Mouse (Mus musculus) T-helper 17 cell (primary cell): ENCODE results near the gene Prl8a1.

Experiments
- in situ Hi-C, 2 experiments: fragments of 300-600 bp; cut with MboI, MseI; formaldehyde crosslinking; loops; 1 replicate in 1 of 2; 2 replicates in 1 of 2; pipeline ENCODE4 v1.15.1; 2025; ENCODE audit warnings: high pct_unique_total_duplicates in 2 of 2

Prl8a1 gene

GRCm38 (mm10) chr13:27582071-27582470 is at the start of gene Prl8a1:
TSS of gene Prl8a1 (minus strand) at chr13:27582171.
- in situ Hi-C loops = no loop called here

GRCm38 (mm10) chr13:27610482-27610881 is 28.5 kb upstream of the Prl8a1 start, which contains the start of gene Prl7b1:
TSS of gene Prl7b1 (minus strand) at chr13:27610582.
- in situ Hi-C loops = loop anchor here in 1 of 2 experiments (10.0 kb wide), 1 partner anchor 854 kb away; no protein-coding TSS in a partner anchor

GRCm38 (mm10) chr13:27564506-27564905 is 17.5 kb downstream of the Prl8a1 start, which contains the start of gene Prl8a9:
TSS of gene Prl8a9 (minus strand) at chr13:27564606.
- in situ Hi-C loops = no loop called here

GRCm38 (mm10) chr13:27553336-27553735 is 28.6 kb downstream of the Prl8a1 start:
- in situ Hi-C loops = no loop called here
